In the genomic region with DNA sequence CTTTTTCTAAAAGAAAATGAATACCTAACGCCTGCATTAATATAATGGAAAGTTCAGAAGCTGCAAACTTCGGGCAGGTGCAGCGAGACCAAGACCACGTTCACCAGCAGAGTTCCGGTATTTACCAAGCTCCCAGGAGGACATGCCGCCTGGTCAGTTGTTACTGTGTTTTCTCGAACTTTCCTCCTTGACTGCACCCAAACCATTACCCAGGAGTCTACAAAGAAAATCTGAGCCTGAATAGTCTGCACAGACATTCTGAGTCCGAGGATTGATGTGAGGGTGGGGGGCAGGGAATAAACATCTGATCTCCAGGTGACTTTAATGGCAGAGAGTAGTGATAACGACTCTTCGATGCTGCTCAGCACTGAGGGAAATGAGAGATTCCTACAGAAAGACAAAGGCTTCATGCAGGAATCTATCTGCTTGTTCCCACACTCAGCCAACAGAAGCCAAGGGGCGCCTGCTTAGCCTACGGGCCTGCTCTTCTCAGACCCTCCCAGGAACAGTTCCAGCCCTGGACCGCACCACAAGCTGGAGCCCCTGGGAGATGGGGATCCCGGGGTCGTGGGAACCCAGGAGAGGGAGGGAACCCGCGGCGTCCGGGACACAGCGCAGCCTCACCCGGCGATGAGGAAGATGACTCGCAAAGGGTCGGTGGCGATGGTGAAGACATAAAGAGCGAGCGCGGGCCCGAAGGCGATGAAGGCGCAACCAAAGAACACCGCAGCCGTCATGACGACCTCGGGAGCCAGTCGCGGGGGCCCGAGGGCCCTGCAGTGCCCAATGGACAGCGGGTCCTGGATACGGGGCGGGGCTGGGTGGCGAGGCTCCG, we compare ENCODE assay signal across 7 mouse cellular contexts. TPM values are rescaled to one million over a fixed set of nuclear protein-coding genes. Genes with fewer than 3 reads are reported as not detected.
DNase-seq lines count a peak whose midpoint lies in the region; ATAC-seq and TF ChIP-seq lines count a peak whose summit lies in the region.

No protein-coding gene starts in this region.

- H3K4me1 ChIP-seq in lung, embryonic 16.5 days (replicated peaks; ENCODE audit: control insufficient read depth, insufficient read depth, low read length), result peaks cover 4% of the 10 kb centered on the region
- no peaks in the 10 kb centered on the region for H3K4me1 ChIP-seq in cortical plate, adult 2 months (ENCODE audit: control insufficient read depth, insufficient read depth, low read length)
- peaks cover 8% of the 10 kb centered on the region for H3K4me1 ChIP-seq in hindbrain, embryonic 12.5 days
- peaks cover 5% of the 10 kb centered on the region for H3K4me1 ChIP-seq in midbrain, embryonic 11.5 days (ENCODE audit: control insufficient read depth, insufficient read depth, low read length)

- peak overlapping the region; percentile 75 for H3K9ac ChIP-seq in lung, embryonic 16.5 days (ENCODE audit: low read length)
- peak overlapping the region; percentile 70 for H3K9ac ChIP-seq in hindbrain, embryonic 12.5 days
- peak overlapping the region; percentile 90 for H3K9ac ChIP-seq in midbrain, embryonic 11.5 days (ENCODE audit: low read length)

- no peak for TF ChIP-seq POLR2A in cortical plate, adult 2 months (IDR thresholded peaks at IDR 0.05; ENCODE audit: extremely low read depth, insufficient read depth, low read length)

- no peak for DNase-seq in lung, postnatal 36 days
- no peak for DNase-seq in midbrain, embryonic 11.5 days (ENCODE audit: low spot score, missing footprints)
- DNase-seq in frontal cortex, postnatal 14 days (ENCODE audit: low spot score in 2 of 2), result no peak
- no peak for DNase-seq in gastrocnemius, adult 8-10 months (ENCODE audit: low spot score in 2 of 2)

- H3K4me2 ChIP-seq in lung, embryonic 16.5 days (ENCODE audit: low read depth, low read length), result peak overlapping the region; percentile 64
- peak overlapping the region; percentile 62 for H3K4me2 ChIP-seq in hindbrain, embryonic 12.5 days (replicated peaks)
- H3K4me2 ChIP-seq in midbrain, embryonic 11.5 days, result peak overlapping the region; percentile 88

- no peaks in the 10 kb centered on the region for H3K36me3 ChIP-seq in lung, embryonic 16.5 days (ENCODE audit: control insufficient read depth, insufficient read depth, low read length)
- H3K36me3 ChIP-seq in hindbrain, embryonic 12.5 days, result peaks cover 6% of the 10 kb centered on the region
- 0 out of 2 replicates have a peak, but pooled peaks cover 2% of the 10 kb centered on the region for H3K36me3 ChIP-seq in midbrain, embryonic 11.5 days (ENCODE audit: control insufficient read depth, insufficient read depth, low read length)

- no peaks in the 10 kb centered on the region for H3K27me3 ChIP-seq in lung, embryonic 16.5 days (ENCODE audit: control insufficient read depth, insufficient read depth, low read depth, low read length)
- H3K27me3 ChIP-seq in hindbrain, embryonic 12.5 days, result no peaks in the 10 kb centered on the region
- H3K27me3 ChIP-seq in midbrain, embryonic 11.5 days (ENCODE audit: control insufficient read depth, insufficient read depth, low read length), result no peaks in the 10 kb centered on the region

- no peaks in the 10 kb centered on the region for H3K9me3 ChIP-seq in lung, embryonic 16.5 days (ENCODE audit: control insufficient read depth, low read length)
- H3K9me3 ChIP-seq in hindbrain, embryonic 12.5 days (replicated peaks), result no peaks in the 10 kb centered on the region
- no peaks in the 10 kb centered on the region for H3K9me3 ChIP-seq in midbrain, embryonic 11.5 days (ENCODE audit: control insufficient read depth, low read length)

- H3K27ac ChIP-seq in lung, embryonic 16.5 days (ENCODE audit: low read length), result peak overlapping the region; percentile 97
- H3K27ac ChIP-seq in cortical plate, adult 2 months (ENCODE audit: insufficient read depth, low read length), result peak overlapping the region; percentile 67
- peak overlapping the region; percentile 83 for H3K27ac ChIP-seq in hindbrain, embryonic 12.5 days
- H3K27ac ChIP-seq in midbrain, embryonic 11.5 days (ENCODE audit: low read depth, low read length), result peak overlapping the region; percentile 84

- no peak for TF ChIP-seq CTCF in cortical plate, adult 2 months (IDR thresholded peaks at IDR 0.05; ENCODE audit: extremely low read depth, insufficient read depth, low read length)

- WGBS in lung, embryonic 16.5 days, result 1% methylated on average over 43 of the region's 43 CpGs
- 2% methylated on average over 43 of the region's 43 CpGs for WGBS in hindbrain, embryonic 12.5 days
- WGBS in midbrain, embryonic 11.5 days, result 2% methylated on average over 43 of the region's 43 CpGs

- H3K4me3 ChIP-seq in lung, embryonic 16.5 days (ENCODE audit: low read length), result peak overlapping the region; percentile 68
- H3K4me3 ChIP-seq in cortical plate, adult 2 months (ENCODE audit: insufficient read depth, low read length), result peak overlapping the region; percentile 44
- H3K4me3 ChIP-seq in hindbrain, embryonic 12.5 days, result peak overlapping the region; percentile 51
- H3K4me3 ChIP-seq in midbrain, embryonic 11.5 days (ENCODE audit: low read depth, low read length), result peak overlapping the region; percentile 61

- peak; percentile 21; the same call in 1 of the 2 replicates for ATAC-seq in lung, embryonic 16.5 days (ENCODE audit: low read depth)
- ATAC-seq in hindbrain, embryonic 12.5 days (ENCODE audit: low FRiP score), result peak; percentile 78
- ATAC-seq in midbrain, embryonic 11.5 days (ENCODE audit: low FRiP score), result peak; percentile 71

RNA-seq across cellular contexts. Expression of gene Aph1b, which starts 0.4 kb away (rescaled TPM):
- 6.6 and 9.2 TPM in 2 replicates for polyA plus RNA-seq in lung, embryonic 16.5 days (2015; fragmentation: Nextera tagmentation; extraction: Ambion mirVana)
- 12.3 and 12.9 TPM in 2 replicates for polyA plus RNA-seq in cortical plate, adult 2 months (2012; rRNA removed)
- polyA plus RNA-seq in hindbrain, embryonic 12.5 days (2016; fragmentation: Nextera tagmentation; extraction: Ambion mirVana), result 19.6 and 20.5 TPM in 2 replicates
- 17.7 and 18.0 TPM in 2 replicates for polyA plus RNA-seq in midbrain, embryonic 11.5 days (2014; fragmentation: Nextera tagmentation; extraction: Ambion mirVana)
- 1 to 10 TPM; 1.3 to 4.6 (median 2.2) TPM for total RNA-seq in gastrocnemius, adult 8-10 months (2022)

RNA-seq across cellular contexts. Expression of gene Gm10647, which starts 2.0 kb away (rescaled TPM):
- polyA plus RNA-seq in lung, embryonic 16.5 days (2015; fragmentation: Nextera tagmentation; extraction: Ambion mirVana), result 0.46 and 0.53 TPM in 2 replicates
- polyA plus RNA-seq in cortical plate, adult 2 months (2012; rRNA removed), result 0.23 and 0.40 TPM in 2 replicates
- 0.29 and 0.49 TPM in 2 replicates for polyA plus RNA-seq in hindbrain, embryonic 12.5 days (2016; fragmentation: Nextera tagmentation; extraction: Ambion mirVana)
- 0.21 and 0.25 TPM in 2 replicates for polyA plus RNA-seq in midbrain, embryonic 11.5 days (2014; fragmentation: Nextera tagmentation; extraction: Ambion mirVana)
- total RNA-seq in gastrocnemius, adult 8-10 months (2022), result under 1 TPM in 1 of 4 experiments, not detected in 3; 0.13 TPM

RNA-seq across cellular contexts. Expression of gene Aph1c, which starts 39.7 kb away (rescaled TPM):
- 6.1 and 8.7 TPM in 2 replicates for polyA plus RNA-seq in lung, embryonic 16.5 days (2015; fragmentation: Nextera tagmentation; extraction: Ambion mirVana)
- 5.3 and 5.5 TPM in 2 replicates for polyA plus RNA-seq in cortical plate, adult 2 months (2012; rRNA removed)
- 1.7 and 4.9 TPM in 2 replicates for polyA plus RNA-seq in hindbrain, embryonic 12.5 days (2016; fragmentation: Nextera tagmentation; extraction: Ambion mirVana)
- polyA plus RNA-seq in midbrain, embryonic 11.5 days (2014; fragmentation: Nextera tagmentation; extraction: Ambion mirVana), result 1.5 and 1.7 TPM in 2 replicates
- 1 to 10 TPM in 2 of 4 experiments, under 1 TPM in 2; 0.34 to 1.9 (median 1.3) TPM for total RNA-seq in gastrocnemius, adult 8-10 months (2022)

Comparison
In these comparisons a context has a peak if more than half of its experiments do, and no peak if none do; other contexts are left out.
1. ATAC-seq: peak in every context shown above with its lines; median percentile 78 in hindbrain, embryonic 12.5 days; 71 in midbrain, embryonic 11.5 days; 21 in lung, embryonic 16.5 days.